Mouse (Mus musculus): ENCODE measurements at regions not wholly inside any gene's neighbourhood (a gene's known extent, or its start where the extent isn't known, plus 50 kb on each side); places are given as distances from the start of the nearest gene placed in this dataset.

DNA sequence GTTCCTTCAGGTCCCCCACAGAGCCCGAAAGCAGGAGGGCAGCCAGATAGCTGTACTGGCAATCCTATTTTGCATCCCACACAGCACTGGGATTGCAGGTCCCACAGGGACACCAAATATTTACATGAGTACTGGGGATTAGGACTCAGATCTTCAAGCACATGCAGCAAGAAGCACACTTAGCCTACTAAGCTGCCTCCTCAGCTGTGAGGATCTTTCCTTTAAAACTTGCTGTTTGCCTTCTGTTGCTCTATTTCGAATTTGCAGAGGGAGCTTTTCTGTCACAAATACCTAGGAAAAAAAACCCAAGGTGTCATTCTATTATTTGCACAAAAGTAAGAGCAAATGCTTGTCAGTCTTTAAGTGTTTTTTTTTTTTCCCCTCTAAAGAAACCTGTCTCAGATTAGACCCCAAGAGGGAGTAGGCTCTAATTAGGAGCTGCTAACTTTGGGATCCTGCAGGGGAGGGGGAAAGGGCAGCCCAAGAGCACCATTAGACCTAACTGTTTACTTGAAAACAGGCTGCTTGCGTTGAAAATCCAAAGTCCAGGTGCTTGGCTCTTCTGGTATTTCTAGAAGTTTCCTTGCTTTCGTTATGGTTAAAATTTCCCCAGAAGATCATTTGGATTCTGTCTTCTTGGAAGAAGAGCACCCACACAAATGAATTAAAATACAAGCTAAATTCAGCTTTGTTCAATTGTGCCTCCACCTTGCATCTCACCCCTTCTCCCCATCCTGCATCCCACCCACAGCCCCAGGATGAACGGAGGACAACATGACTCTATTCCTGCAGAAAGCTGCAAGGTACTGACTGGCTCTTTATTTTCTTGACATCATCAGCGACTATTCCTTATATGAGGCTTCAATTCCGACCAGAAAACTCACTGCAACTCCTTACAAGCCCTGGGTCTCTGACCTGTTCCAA is 215.5 kb downstream of the Kcnj2 start:
- peak; percentile 77 for DNase-seq

DNA sequence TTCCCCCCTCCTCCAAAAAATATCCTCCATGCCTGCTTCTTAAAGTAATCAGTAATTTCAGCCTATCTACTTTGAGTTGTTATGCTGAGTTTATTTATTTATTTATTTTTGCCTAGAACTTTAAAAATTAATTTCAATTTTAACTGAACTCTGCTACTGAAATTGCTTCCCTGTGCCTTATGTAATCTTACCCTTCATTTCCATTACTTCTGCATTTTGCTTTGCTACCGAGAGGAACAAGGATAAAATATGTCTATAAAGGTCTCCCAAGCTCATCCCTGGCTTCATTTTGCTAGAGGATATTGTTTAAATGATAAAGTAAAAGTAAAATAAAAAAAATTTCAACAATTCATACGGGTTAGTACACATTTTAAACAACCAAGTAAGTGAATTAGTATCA is 216.3 kb downstream of the Kcnj2 start:
- DNase-seq, result no peak

- no peak for DNase-seq
These were observed 224.6 kb downstream of the Kcnj2 start for GRCm38 (mm10) chr11:111290537-111290936.

DNA sequence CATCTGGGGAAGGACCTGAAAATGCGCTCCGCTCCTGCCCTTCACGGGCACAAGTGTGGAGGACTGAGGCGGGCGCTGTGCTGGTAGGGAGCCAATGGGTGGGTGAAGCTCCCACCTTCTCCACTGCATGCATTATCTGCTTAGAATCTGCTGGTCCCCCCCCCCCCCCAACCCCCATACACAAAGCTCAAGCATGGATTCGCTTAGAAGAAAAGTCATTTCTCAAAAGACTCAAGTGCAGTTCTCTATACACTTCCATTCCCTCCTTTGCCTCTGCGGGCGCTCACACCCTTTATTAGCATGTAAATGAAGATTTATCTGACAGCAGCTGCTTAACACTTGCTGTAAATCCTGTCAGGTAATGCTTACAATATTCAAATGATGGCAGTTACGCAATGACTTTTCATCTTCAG is 230.4 kb downstream of the Kcnj2 start:
- DNase-seq, result no peak

- no peak for DNase-seq
These were observed 246.8 kb downstream of the Kcnj2 start for GRCm38 (mm10) chr11:111312802-111313201.

GRCm38 (mm10) chr11:111313566-111313965 is 247.6 kb downstream of the Kcnj2 start:
- peak; percentile 42 for DNase-seq

DNA sequence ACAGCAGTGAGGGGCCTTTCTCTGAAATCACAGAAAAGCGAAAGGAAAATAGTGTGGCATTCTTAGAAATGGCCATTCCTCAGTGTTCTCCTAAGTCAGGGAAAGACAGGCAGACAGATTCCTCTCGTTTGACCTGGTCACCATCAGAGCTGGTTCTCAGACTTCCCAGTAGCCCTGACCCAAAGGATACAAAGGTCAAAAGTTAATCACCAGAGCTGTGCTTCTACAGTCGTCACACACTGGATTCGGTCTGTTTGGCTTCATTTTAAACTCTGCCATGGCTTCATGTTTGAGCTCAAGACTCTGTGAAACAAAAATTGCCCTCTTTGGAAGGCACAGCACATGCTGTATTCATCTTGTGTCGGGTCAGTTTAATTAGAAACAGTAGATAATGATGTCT is 255.6 kb downstream of the Kcnj2 start:
- DNase-seq, result peak; percentile 65

DNA sequence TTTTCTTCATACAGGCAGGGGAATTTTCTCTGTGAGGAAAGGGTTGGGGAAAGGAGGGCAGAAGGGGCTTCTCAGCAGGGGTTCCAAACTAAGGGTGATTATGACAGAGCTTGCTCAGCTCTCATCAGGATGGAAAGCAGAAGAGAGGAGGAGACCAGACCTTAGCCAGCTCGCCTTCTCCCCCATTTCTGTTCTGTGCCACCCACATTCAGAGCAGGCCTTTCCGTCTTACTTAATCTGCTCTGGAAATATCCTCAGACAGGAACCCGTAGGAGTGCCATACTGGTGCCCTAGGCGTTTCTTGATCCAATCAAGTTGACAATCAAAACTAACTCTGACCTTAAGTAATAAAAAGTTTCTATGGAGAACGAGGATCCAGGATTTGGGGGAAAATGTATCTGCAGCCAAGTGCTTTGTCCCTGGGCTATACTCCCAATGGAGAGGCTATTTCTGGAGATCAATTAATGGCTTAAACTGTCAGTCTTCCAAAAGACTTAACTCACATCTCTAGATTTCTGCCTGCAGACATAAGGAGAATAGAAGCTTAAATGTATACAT is 258.6 kb downstream of the Kcnj2 start:
- DNase-seq, result no peak

DNA sequence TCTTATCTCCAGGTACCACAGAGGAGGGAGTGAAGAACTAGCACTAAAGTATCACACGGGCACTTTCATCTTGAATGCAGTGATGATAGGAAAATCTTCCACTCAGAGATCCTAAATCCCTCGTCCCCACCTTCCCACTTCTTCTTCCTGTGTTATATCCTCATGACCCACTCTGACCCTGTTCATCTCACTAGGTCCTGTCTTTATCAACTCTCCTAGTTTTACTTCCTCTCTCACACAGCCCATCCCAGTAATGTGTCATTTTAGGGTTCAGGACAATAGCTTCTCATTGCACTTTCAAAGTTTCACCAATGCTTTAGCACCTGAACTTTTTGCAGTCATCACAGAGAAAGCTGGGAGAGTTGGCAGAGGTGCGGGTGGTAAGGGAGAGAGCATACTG is 261.0 kb downstream of the Kcnj2 start:
- DNase-seq, result no peak

- no peak for DNase-seq
These were observed 262.3 kb downstream of the Kcnj2 start for GRCm38 (mm10) chr11:111328258-111328657.

- DNase-seq, result no peak
These were observed 265.6 kb downstream of the Kcnj2 start for GRCm38 (mm10) chr11:111331592-111331991.

DNA sequence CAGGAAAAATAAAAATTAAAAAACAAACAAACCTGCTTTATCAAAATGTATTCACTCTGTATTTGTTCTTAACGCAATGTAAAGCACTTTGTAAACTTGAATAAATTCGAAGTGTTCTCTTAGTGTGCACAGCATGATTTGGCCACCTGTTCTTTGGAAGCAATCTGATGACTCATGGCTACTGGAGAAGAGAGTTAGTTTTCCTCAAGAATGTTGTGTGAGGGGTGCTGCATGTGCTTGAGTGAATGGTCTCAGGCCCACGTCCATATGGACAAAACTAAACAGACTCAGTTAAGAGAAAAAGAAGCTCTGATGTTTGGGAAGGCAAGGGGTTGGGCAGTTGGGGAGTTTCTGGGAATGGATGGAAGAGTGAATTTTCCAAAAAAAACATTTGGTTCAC is 267.1 kb downstream of the Kcnj2 start:
- DNase-seq, result no peak

GRCm38 (mm10) chr11:111347562-111347961 is 281.6 kb downstream of the Kcnj2 start:
- DNase-seq, result peak; percentile 74

DNA sequence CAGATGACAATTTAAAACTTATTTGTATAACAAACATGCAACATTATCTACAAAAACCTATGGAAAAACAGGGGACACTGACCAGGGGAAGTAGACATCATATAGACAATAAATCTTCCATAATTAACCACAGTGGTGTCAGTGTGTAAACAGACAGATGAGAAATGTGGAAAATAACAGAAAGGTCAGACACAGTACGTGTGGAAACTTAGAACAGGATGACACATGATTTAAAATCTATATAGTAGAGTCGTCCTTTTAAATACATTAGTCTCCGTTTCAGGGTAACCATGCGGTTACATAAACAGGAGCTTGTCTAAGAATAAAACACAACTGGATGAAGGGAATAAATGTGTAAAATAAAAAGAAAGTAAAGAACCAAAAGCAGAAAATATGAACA is 284.1 kb downstream of the Kcnj2 start:
- no peak for DNase-seq

DNA sequence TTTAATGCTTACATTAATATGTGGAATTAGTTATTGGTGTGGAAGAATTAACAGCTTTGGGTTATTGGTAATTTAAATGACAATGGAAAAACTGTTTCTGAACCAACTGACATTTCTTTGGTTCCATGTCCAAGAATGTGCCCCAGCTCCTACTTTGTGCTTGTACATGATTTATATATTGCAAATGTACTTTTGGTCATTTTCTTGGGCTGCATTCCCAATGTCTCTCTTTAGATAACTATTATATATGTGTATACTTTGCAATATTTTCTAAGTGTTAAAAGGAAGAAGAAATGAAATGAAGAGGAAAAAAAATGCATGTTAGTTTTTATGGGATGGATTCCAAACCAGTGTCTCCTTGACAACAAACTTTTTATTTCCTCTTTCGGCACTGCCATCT is 297.4 kb downstream of the Kcnj2 start:
- no peak for DNase-seq

DNA sequence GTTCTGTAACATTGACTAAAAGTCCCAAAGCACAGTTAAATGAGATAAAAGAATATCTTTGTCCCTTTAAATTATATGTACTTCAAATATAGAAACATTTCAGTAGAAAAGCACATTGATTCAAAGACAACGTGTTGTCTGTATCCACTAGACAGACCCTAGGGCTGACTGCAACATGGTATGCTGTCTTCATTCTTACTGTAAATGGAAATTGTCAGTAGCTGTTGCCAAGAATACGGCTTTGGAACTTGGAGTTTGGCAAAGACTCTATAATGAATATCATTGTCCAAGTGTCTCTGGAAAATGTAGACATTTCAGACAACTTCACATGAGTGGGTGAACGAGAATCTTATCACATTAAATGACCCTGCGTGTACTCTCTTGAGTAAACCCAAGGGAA is 311.2 kb downstream of the Kcnj2 start:
- no peak for DNase-seq

GRCm38 (mm10) chr11:111379842-111380241 is 313.9 kb downstream of the Kcnj2 start:
- no peak for DNase-seq

- DNase-seq, result no peak
These were observed 332.7 kb downstream of the Kcnj2 start for GRCm38 (mm10) chr11:111398706-111399105.

- DNase-seq, result no peak
These were observed 343.3 kb downstream of the Kcnj2 start for GRCm38 (mm10) chr11:111409266-111409665.

DNA sequence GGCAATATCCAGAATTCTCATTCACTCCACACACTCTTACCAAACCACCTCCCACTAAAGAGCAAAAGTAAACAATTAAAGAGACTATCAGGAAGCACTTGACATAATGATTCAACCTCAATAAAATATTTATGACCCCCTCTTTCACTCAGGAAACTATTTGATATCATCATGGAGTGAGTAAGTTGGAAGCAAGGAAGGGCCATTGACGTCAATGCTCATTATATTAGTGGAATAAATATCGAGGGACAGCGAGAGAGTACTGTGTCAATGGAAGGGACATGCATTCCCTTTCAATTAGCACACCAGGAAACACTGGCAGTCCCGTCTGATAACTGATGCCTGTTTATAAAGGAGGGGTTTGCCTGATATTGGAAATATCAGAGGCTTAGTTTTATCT is 358.9 kb downstream of the Kcnj2 start:
- no peak for DNase-seq

DNA sequence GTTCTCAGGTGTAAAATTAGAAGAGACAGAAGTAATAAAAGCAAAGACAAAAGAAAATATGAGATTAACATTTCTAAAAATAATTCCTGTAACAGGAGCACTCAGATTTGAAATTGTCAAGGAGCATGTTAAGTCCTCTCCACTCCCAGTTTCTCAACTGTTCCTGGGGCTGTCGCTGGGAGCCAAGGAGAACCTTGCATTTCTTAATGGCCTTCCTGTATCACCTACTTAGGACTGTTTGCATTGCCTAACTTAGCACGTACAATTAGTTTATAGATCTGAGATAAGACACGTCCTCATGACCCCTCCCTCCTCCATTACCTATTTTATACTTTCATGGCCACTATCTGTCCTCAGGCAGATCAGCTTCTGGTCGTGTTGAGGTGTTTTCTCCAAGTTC is 360.8 kb downstream of the Kcnj2 start:
- no peak for DNase-seq

- DNase-seq, result no peak
These were observed 376.3 kb downstream of the Kcnj2 start for GRCm38 (mm10) chr11:111442257-111442656.

DNA sequence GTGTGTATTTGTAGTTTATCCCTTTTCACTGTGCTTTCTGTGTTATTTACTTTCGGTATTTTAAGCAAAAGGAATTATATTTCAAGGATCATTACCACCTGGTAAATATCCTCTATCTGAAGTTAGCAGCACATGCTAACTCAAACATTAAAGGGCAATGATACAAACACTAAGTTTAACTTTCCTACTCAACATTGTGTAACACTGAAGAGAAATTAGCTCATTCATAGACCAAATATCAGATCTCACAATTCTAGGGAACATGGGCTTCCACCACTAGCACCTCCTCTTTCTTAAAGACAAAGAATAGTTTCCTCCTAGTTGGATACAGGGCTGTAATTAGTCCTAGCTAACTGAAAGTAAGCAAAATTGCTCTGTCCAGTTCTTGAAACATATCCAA is 377.4 kb downstream of the Kcnj2 start:
- no peak for DNase-seq

GRCm38 (mm10) chr11:111444791-111445190 is 378.8 kb downstream of the Kcnj2 start:
- no peak for DNase-seq

DNA sequence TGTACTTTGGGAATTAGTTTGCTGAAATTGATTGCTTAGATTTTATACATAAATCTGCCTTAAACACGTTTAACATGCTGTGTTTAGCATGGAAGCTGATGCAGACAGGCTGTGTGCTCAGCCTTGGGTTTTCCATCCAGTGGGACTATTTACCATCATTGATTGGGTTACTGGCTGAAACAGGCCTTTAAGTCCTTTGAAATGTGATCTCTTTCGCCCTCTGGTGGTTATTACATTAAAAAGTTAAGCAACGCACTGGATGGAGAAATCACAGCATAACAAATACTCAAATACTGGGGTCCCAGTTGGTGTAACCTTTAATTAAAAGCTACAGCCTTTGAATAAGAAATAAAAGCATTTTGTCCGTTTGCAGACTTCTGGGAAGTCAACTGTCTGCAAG is 379.8 kb downstream of the Kcnj2 start:
- DNase-seq, result peak; percentile 62
